Mouse (Mus musculus): ENCODE measurements at regions not wholly inside any gene's neighbourhood (a gene's known extent, or its start where the extent isn't known, plus 50 kb on each side); places are given as distances from the start of the nearest gene placed in this dataset.

DNA sequence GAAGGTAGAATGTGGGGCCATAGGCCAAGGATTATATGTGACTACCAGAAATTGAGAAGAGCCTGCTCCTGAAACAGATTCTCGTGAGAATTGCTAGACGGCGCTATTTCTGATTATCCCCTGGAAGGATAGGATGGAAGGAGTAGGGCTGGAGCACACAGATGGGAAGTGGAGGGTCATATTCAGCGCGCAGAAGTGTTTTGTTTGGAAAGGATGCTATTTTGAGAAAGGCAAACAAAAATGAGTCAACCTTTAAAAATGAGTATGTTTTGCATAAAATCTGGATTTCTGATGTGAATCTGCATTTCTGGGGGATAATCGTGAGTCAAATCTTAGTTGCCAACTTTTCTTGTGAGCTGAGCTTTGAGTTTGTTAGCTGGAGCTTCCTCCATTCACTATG, 58.1 kb upstream of the Fshb start:
- TF ChIP-seq CTCF (IDR thresholded peaks at IDR 0.05), result no peak
- Histone ChIP-seq H3K4me1 (ENCODE audit: insufficient read depth, low read length) (no peaks in the 10 kb centered on the region), H3K9me3 (ENCODE audit: low read length) (no peaks in the 10 kb centered on the region), H3K4me2 (ENCODE audit: low read depth, low read length, poor library complexity, severe bottlenecking) (no peak overlapping the region), H3K9ac (replicated peaks; ENCODE audit: low read length, poor library complexity, severe bottlenecking) (no peak overlapping the region), H3K4me3 (ENCODE audit: low read depth, low read length) (no peak overlapping the region), H3K27me3 (ENCODE audit: insufficient read depth, low read length) (no peaks in the 10 kb centered on the region), H3K36me3 (ENCODE audit: insufficient read depth, low read length) (no peaks in the 10 kb centered on the region), H3K27ac (ENCODE audit: low read depth, low read length) (no peak overlapping the region)
- ATAC-seq (ENCODE audit: low FRiP score), result no peak
- WGBS, result 87% methylated on average over 6 of the region's 6 CpGs
- DNase-seq (ENCODE audit: low spot score), result no peak

DNA sequence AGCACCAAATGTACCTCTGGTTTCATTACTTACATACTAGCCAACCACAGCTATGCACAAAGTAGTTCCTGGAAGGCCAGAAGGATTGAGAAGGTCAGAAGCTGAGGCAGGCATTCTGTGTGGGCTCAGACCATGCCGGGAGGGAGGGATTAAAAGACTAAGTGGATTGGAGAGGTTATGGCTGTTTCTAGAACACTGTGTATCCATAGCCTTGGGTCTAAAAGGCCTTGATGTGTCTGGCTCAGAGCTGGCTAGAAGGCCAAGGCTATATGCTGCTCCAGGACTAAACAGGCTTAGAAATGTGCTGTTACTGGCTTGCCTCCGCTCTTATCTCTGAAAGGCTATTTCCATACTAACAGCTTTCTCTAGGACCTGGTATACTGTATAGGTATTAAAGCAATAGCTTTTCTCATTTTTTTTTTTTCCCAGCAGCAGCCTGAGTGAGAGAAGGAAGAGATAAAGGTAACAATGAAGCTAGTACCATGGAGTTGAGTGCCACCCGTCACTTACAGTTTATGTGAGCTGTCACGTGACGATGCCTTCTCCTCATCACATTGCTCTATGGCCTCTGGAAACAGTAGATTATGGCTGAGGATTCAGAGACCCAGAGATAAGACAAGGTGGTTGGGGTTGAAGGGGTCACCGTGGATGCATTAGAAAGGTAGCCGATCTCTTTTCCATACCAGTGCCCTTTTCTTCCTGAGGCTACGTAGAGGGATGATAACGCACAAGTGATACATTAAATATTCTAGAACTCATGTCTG, 59.4 kb upstream of the Fshb start:
- H3K9ac ChIP-seq (replicated peaks; ENCODE audit: low read length, poor library complexity, severe bottlenecking), result no peak overlapping the region
- no peaks in the 10 kb centered on the region for H3K9me3 ChIP-seq (ENCODE audit: low read length)
- TF ChIP-seq CTCF (IDR thresholded peaks at IDR 0.05), result no peak
- H3K27ac ChIP-seq (ENCODE audit: low read depth, low read length), result no peak overlapping the region
- no peak for ATAC-seq (ENCODE audit: low FRiP score)
- WGBS, result 88% methylated on average over 9 of the region's 9 CpGs
- no peak for DNase-seq (ENCODE audit: low spot score)
- H3K36me3 ChIP-seq (ENCODE audit: insufficient read depth, low read length), result no peaks in the 10 kb centered on the region
- H3K4me3 ChIP-seq (ENCODE audit: low read depth, low read length), result no peak overlapping the region
- no peaks in the 10 kb centered on the region for H3K4me1 ChIP-seq (ENCODE audit: insufficient read depth, low read length)
- H3K27me3 ChIP-seq (ENCODE audit: insufficient read depth, low read length), result no peaks in the 10 kb centered on the region
- H3K4me2 ChIP-seq (ENCODE audit: low read depth, low read length, poor library complexity, severe bottlenecking), result no peak overlapping the region

DNA sequence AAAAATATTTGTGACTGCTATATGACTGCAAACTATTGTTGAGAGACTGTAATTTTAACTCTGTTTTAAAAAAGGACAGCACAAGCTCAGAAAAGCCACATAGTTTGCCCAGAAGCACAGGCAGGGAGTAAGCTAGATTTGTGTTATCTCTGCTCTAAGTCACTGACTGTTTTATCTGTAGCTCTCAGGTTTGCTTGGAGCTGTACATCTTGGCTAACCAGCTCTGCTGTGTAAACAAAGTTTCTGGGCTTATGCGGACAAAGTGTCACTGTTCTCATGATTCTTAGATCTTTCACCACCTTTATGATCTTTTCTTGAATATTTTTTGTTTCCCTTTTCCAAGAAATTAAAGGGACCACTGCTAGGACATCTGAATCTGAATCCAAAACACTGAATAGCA, 60.2 kb upstream of the Fshb start:
- no peak for TF ChIP-seq CTCF (IDR thresholded peaks at IDR 0.05)
- Histone ChIP-seq H3K27me3 (ENCODE audit: insufficient read depth, low read length) (no peaks in the 10 kb centered on the region), H3K27ac (ENCODE audit: low read depth, low read length) (no peak overlapping the region), H3K9me3 (ENCODE audit: low read length) (no peaks in the 10 kb centered on the region), H3K9ac (replicated peaks; ENCODE audit: low read length, poor library complexity, severe bottlenecking) (no peak overlapping the region), H3K36me3 (ENCODE audit: insufficient read depth, low read length) (no peaks in the 10 kb centered on the region), H3K4me2 (ENCODE audit: low read depth, low read length, poor library complexity, severe bottlenecking) (no peak overlapping the region), H3K4me1 (ENCODE audit: insufficient read depth, low read length) (no peaks in the 10 kb centered on the region), H3K4me3 (ENCODE audit: low read depth, low read length) (no peak overlapping the region)
- 79% methylated on average over 1 of the region's 1 CpGs for WGBS
- ATAC-seq (ENCODE audit: low FRiP score) (no peak), DNase-seq (ENCODE audit: low spot score) (no peak)

DNA sequence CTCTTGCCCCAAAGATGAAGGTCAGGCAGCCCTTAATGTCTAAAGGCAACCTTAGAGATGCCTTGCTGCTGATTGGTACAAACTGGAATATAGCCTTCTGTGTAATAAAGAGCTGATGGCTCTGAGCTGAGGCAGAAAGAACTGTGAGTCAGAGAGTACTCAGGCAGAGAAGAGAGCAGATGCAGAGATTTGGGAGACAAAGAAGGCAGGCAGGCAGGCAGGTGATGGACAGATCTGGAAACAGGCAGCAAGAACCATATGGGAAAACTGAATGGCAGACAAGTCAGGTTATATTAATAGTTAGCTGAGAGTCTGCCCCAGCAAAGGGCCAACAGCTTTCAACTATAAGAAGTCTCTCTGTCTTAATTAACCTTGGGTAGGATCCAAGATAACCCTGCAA, 73.7 kb upstream of the Fshb start:
- no peak for DNase-seq (ENCODE audit: low spot score)
- Histone ChIP-seq H3K4me1 (ENCODE audit: insufficient read depth, low read length) (no peaks in the 10 kb centered on the region), H3K4me2 (ENCODE audit: low read depth, low read length, poor library complexity, severe bottlenecking) (no peak overlapping the region), H3K9me3 (ENCODE audit: low read length) (no peaks in the 10 kb centered on the region), H3K27ac (ENCODE audit: low read depth, low read length) (no peak overlapping the region), H3K9ac (replicated peaks; ENCODE audit: low read length, poor library complexity, severe bottlenecking) (no peak overlapping the region), H3K27me3 (ENCODE audit: insufficient read depth, low read length) (no peaks in the 10 kb centered on the region), H3K4me3 (ENCODE audit: low read depth, low read length) (no peak overlapping the region), H3K36me3 (ENCODE audit: insufficient read depth, low read length) (no peaks in the 10 kb centered on the region)
- no peak for ATAC-seq (ENCODE audit: low FRiP score)
- no peak for TF ChIP-seq CTCF (IDR thresholded peaks at IDR 0.05)

DNA sequence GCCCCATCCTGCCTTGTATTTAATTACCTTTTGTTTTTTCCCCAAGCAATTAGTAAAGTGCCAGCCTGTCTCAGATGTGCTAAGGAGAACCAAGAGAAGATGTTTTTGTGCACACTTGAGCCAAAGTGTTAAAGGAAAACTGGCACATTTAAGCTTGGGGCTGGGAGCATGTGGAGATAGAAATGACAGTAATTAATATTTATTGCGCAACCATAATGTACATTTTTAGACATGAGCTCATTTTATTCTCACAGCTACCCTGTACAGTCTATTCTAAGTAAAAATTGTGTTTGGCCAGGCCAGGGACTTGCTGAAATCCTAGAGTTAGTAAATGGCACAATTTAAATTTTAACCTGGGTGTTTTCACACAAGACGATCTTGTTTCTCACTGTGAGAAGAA, 89.9 kb upstream of the Fshb start:
- H3K4me3 ChIP-seq (ENCODE audit: low read depth, low read length), result no peak overlapping the region
- H3K4me2 ChIP-seq (ENCODE audit: low read depth, low read length, poor library complexity, severe bottlenecking), result no peak overlapping the region
- no peaks in the 10 kb centered on the region for H3K36me3 ChIP-seq (ENCODE audit: insufficient read depth, low read length)
- H3K4me1 ChIP-seq (ENCODE audit: insufficient read depth, low read length), result no peaks in the 10 kb centered on the region; the same call in 1 of the 2 replicates
- no peaks in the 10 kb centered on the region for H3K9me3 ChIP-seq (ENCODE audit: low read length)
- H3K9ac ChIP-seq (replicated peaks; ENCODE audit: low read length, poor library complexity, severe bottlenecking), result no peak overlapping the region
- no peak for TF ChIP-seq CTCF (IDR thresholded peaks at IDR 0.05)
- no peaks in the 10 kb centered on the region for H3K27me3 ChIP-seq (ENCODE audit: insufficient read depth, low read length)
- 72% methylated on average over 2 of the region's 2 CpGs for WGBS
- H3K27ac ChIP-seq (ENCODE audit: low read depth, low read length), result no peak overlapping the region
- ATAC-seq (ENCODE audit: low FRiP score) (no peak), DNase-seq (ENCODE audit: low spot score) (no peak)

DNA sequence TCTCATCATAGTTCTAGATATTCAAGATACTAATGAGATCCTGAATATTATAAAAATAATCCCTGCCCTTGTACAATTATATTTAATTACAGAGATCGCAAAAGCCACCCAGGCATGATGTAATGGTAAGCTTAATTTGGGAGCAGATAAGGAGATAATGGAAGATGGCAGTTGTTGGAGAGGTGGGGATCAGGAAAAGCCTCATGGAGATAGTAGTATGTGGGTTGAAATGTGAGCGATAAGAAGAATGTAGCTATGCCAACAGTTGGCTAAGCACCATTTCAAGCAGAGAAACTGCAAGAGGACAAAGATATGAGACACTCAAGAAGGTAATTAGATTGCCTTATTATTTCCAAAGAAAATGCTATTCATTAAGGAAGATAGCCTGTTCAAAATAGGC, 90.4 kb upstream of the Fshb start:
- no peaks in the 10 kb centered on the region; the same call in 1 of the 2 replicates for H3K4me1 ChIP-seq (ENCODE audit: insufficient read depth, low read length)
- no peak overlapping the region for H3K9ac ChIP-seq (replicated peaks; ENCODE audit: low read length, poor library complexity, severe bottlenecking)
- ATAC-seq (ENCODE audit: low FRiP score) (no peak), DNase-seq (ENCODE audit: low spot score) (no peak)
- no peak overlapping the region for H3K27ac ChIP-seq (ENCODE audit: low read depth, low read length)
- 86% methylated on average over 2 of the region's 2 CpGs for WGBS
- no peaks in the 10 kb centered on the region for H3K9me3 ChIP-seq (ENCODE audit: low read length)
- H3K36me3 ChIP-seq (ENCODE audit: insufficient read depth, low read length), result no peaks in the 10 kb centered on the region
- no peak overlapping the region for H3K4me2 ChIP-seq (ENCODE audit: low read depth, low read length, poor library complexity, severe bottlenecking)
- no peak overlapping the region for H3K4me3 ChIP-seq (ENCODE audit: low read depth, low read length)
- TF ChIP-seq CTCF (IDR thresholded peaks at IDR 0.05), result no peak
- no peaks in the 10 kb centered on the region for H3K27me3 ChIP-seq (ENCODE audit: insufficient read depth, low read length)
